Mouse (Mus musculus) liver, adult 2 months (tissue): Measurements from ENCODE around the gene Sgcg. TPM values are rescaled to one million over a fixed set of nuclear protein-coding genes. Genes with fewer than 3 reads are reported as not detected.

Experiments used
- DNase-seq: peaks from one replicate; pipeline ENCODE4 v3.0.0-alpha.2; 2011; ENCODE audit warnings: low read depth, low spot score; ENCODE audit errors: extremely low read depth
- H3K27ac ChIP-seq: fragments of 200-500 bp; replicated peaks from 2 replicates; pipeline ENCODE4 v1.5.1; 2012; ENCODE audit warnings: low read depth, mild to moderate bottlenecking, control low read depth, inconsistent platforms, low read length; ENCODE audit not compliant: insufficient read depth
- H3K27me3 ChIP-seq: fragments of 200-500 bp; 2 replicates; pipeline ENCODE4 v1.6.1; 2012; ENCODE audit warnings: mild to moderate bottlenecking, moderate library complexity, low read length, inconsistent platforms; ENCODE audit not compliant: control insufficient read depth, insufficient read depth
- H3K36me3 ChIP-seq: fragments of 200-500 bp; 2 replicates; pipeline ENCODE4 v1.6.1; 2012; ENCODE audit warnings: low read length, inconsistent platforms; ENCODE audit not compliant: control insufficient read depth, insufficient read depth
- H3K4me1 ChIP-seq: fragments of 200-500 bp; 2 replicates; pipeline ENCODE4 v1.6.1; 2011; ENCODE audit warnings: low read length; ENCODE audit not compliant: control insufficient read depth, insufficient read depth
- H3K4me3 ChIP-seq: fragments of 200-500 bp; 2 replicates; pipeline ENCODE4 v1.5.1; 2011; ENCODE audit warnings: low read depth, mild to moderate bottlenecking, control low read depth, low read length, moderate library complexity; ENCODE audit not compliant: insufficient read depth
- H3K79me2 ChIP-seq: fragments of 200-500 bp; 2 replicates; pipeline ENCODE4 v1.6.1; 2012; ENCODE audit warnings: inconsistent platforms, mild to moderate bottlenecking, low read length, moderate library complexity; ENCODE audit not compliant: control insufficient read depth, insufficient read depth
- H3K9ac ChIP-seq: fragments of 200-500 bp; 2 replicates; pipeline ENCODE4 v1.6.1; 2012; ENCODE audit warnings: low read depth, mild to moderate bottlenecking, control low read depth, inconsistent platforms, low read length
- CTCF ChIP-seq: fragments of 200-500 bp; IDR thresholded peaks from 2 replicates; pipeline ENCODE4 v1.5.1; 2011; ENCODE audit warnings: low read depth, low read length, control low read depth
- POLR2A ChIP-seq: fragments of 200-500 bp; IDR thresholded peaks from 2 replicates; pipeline ENCODE4 v1.6.1; 2011; ENCODE audit warnings: low read length, control low read depth; ENCODE audit not compliant: insufficient read depth; ENCODE audit errors: extremely low read depth
- WGBS: fragments of 180-500 bp; shearing (Covaris S2); methylation state at CpG from one replicate; pipeline ENCODE4 v1.1.7; 2018; 5-methylcytosine and 5-hydroxymethylcytosine counted together
- polyA plus RNA-seq: library from polyadenylated mRNA; depleted of rRNA; stranded (reverse); fragments of >200 nt; gene quantifications from 2 replicates; pipeline ENCODE4 v1.2.3, GENCODE M21; 2012; rRNA removed
- total RNA-seq: library from RNA; depleted of rRNA; stranded (reverse); fragments of >200 nt; gene quantifications from 2 replicates; pipeline ENCODE4 v1.2.3, GENCODE M21; 2014; rRNA removed

The Sgcg gene
- total and polyA plus RNA-seq, 2 experiments = 0.18 TPM; not detected in 1

DNA sequence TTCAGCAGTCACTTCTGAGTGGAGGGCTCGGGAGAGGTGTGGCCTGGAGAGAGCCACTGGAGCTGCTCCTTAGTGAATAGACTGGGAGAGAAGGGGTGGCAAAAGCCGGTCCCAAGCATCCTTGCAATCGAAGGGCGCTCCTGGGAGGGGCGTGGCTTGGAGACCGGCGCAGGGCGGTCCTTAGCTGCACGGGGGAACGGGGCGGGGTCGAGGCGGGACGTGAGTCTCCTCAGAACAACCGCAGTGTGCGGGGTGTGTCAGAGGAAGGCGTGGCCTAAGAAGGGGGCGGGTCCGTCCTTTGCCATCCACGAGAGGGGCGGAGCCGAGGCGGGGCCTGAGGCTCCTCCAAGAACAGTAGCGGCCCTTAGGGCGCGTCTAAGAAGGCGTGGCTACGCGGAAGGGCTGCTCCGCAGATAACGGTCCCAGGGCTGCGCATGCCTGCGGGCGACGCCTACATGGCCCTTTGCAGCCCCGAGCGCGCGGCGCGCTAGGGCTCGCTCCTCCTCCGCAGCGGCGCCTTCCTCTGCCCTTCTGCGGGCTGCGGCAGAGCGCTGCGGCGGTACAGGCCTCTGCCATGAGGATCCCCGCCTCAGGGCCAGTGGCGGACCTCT lies 85.6 kb downstream of the Sgcg start:
- Histone ChIP-seq H3K9ac (peak overlapping the region; percentile 80), H3K4me1 (no peaks in the 10 kb centered on the region), H3K36me3 (no peaks in the 10 kb centered on the region), H3K4me3 (peak overlapping the region; percentile 80), H3K79me2 (no peaks in the 10 kb centered on the region), H3K27me3 (no peaks in the 10 kb centered on the region), H3K27ac (no peak overlapping the region)
- peak; percentile 92 for DNase-seq
- under 1% methylated on average over 46 of the region's 52 CpGs for WGBS
- TF ChIP-seq CTCF = no peak
- TF ChIP-seq POLR2A = peak; percentile 41; the same call in 1 of the 2 replicates

DNA sequence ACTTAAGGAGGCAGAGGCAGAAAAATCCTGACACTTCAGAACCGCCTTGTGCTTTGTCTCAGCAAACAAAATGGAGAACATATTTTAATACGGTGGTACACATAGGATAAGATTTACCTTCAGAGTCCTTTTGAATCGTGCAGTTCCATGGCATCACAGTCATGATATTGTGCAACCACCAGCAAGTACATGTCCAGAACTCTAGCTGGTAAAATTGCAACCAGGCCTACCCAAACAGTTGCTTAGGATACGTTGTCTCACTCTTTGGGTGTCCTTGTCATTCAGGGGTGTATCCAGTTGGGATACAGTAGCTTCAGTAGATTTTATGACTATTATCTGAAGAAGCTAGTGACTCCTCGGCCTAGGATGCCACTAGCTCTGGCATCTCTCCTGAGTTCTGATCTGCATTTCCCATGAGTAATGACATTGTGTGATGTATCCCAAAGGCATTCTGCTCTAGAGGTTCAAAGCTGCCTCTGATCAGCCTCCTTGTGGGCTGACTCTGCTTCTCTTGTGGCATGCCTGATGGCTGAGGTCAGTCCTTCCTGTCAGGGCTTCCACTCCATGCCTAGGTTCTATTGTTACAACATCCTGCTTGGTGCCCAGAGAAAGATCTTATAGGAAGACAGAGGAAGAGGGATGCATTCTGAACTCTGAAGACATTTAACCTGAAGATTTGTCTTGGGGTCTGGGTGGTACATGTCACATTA lies 86.9 kb downstream of the Sgcg start:
- DNase-seq = no peak
- Histone ChIP-seq H3K9ac (no peak overlapping the region), H3K4me1 (no peaks in the 10 kb centered on the region), H3K27ac (no peak overlapping the region), H3K27me3 (no peaks in the 10 kb centered on the region), H3K79me2 (no peaks in the 10 kb centered on the region), H3K36me3 (no peaks in the 10 kb centered on the region), H3K4me3 (no peak overlapping the region)
- 75% methylated on average over 5 of the region's 5 CpGs for WGBS
- TF ChIP-seq CTCF = no peak
- no peak for TF ChIP-seq POLR2A

Other genes with a start within 250 kb of the Sgcg start
- gene Tnfrsf19, start 212.0 kb downstream of the Sgcg start, total RNA-seq = 5.7 and 6.2 TPM in 2 replicates
- gene Tnfrsf19, start 212.0 kb downstream of the Sgcg start, polyA plus RNA-seq = 2.3 and 3.5 TPM in 2 replicates
- 1.8 and 2.1 TPM in 2 replicates for gene Sacs, start 120.0 kb downstream of the Sgcg start, total RNA-seq
- gene Sacs, start 120.0 kb downstream of the Sgcg start, polyA plus RNA-seq = 0.06 and 0.10 TPM in 2 replicates
- 0.28 and 0.40 TPM in 2 replicates for gene Arl11, start 51.3 kb upstream of the Sgcg start, total RNA-seq
- 0.07 and 0.37 TPM in 2 replicates for gene Arl11, start 51.3 kb upstream of the Sgcg start, polyA plus RNA-seq
- 17.2 and 17.6 TPM in 2 replicates for gene Ebpl, start 101.9 kb upstream of the Sgcg start, total RNA-seq
- 17.8 and 19.5 TPM in 2 replicates for gene Ebpl, start 101.9 kb upstream of the Sgcg start, polyA plus RNA-seq
- gene Kpna3, start 181.4 kb upstream of the Sgcg start, total RNA-seq = 24.7 and 24.9 TPM in 2 replicates
- gene Kpna3, start 181.4 kb upstream of the Sgcg start, polyA plus RNA-seq = 5.1 and 5.7 TPM in 2 replicates